Mouse (Mus musculus) embryo, embryonic 9.5 days (tissue): Measurements from ENCODE around the gene Gm13128.
"Not testable (repeated sequence)": the region's sequence is repeated elsewhere in the genome, so short reads cannot be mapped to it uniquely, and the experiment has no call there.

Experiments used
- DNase-seq: peaks from one replicate; pipeline ENCODE4 v3.0.0-alpha.2; 2017; ENCODE audit errors: extremely low spot score

Gm13128 gene

DNA sequence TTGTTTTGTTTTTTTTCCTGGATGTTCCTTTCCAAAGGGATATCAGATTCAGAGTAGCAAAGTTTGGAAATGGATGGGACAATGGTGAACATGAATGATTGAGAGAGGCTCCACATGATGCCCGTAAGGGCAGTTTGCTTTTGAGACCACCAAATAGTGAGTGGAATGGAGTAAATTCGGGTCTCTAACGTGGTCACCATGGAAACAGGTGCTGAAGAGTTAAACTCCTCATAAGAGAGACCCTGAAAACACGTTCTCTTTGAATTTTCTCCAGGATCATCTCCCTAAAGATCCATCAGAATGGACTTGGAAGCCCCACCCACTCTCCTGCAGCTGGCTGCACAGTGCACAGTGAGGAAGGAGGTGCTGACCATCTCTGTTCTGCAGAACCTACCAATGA lies at the start of gene Gm13128:
Gene Gm13128 (plus strand): TSS at position 301 of the 400 bp plus-strand sequence.
- not testable (repeated sequence) for DNase-seq

DNA sequence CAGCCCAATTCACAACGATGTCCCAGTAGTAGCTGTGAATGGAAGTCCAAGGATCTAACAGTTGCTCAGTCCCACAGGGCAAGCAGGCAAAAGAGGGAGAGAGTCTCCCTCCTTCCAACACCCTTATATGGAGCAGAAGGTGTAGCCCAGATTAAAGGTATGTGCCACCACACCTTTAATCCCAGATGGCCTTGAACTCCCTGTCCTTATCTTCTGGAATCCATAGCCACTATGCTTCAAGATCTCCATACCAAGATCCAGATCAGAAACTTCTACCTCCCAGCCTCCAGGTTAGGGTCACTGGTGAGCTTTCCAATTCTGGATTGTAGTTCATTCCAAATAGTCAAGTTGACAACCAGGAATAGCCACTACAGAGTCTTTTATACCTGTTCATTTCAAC lies 49.7 kb upstream of the Gm13128 start, which contains the start of gene Pramel5:
Gene Pramel5 (minus strand): TSS at position 101 of the 400 bp plus-strand sequence.
- not testable (repeated sequence) for DNase-seq

DNA sequence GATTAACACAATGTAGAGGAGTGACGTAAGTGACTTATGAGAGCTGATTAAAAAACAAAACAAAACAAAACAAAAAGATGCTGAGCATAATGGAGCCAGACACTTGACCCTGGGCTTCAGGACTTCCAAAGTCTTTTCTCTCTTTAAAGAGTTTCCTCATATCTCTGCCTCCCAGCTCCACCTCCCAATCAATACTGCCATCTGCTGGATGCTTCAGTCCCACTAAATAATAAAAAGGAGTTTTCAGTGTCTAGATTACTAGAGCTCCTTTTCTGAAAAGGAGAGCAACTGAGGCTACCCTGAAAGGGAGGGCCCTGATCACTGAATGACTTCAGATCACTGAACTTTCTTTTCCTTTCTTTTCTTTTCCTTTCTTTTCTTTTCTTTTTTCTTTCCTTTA lies 30.6 kb upstream of the Gm13128 start:
- not testable (repeated sequence) for DNase-seq

GRCm38 (mm10) chr4:144312666-144313460 lies 17.2 kb upstream of the Gm13128 start:
- not testable (repeated sequence) for DNase-seq

DNA sequence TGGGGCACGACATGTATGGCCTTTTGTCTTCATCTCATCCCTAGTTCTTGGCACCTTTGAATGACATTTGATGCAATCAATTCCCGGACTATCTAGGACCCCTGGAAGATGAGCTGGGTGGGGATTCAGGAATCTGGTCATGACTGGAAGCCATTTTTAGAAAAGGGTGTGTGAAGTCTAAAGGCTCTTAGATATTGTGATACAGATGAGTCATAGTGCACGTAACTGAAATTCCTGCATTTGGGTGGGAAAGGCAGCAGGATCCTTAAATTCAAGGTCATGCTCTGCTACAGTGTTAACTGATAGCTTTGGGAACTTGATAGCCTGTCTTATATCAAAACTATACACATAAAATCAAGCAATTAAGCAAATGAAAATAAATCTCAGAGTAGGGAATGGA lies 5.8 kb downstream of the Gm13128 start:
- not testable (repeated sequence) for DNase-seq

- DNase-seq = not testable (repeated sequence)
These were observed 27.6 kb downstream of the Gm13128 start, which contains the start of gene Gm13119 for GRCm38 (mm10) chr4:144357642-144358041. Gene Gm13119, plus strand, starts transcription at chr4:144357942.

- no peak for DNase-seq
These were observed 47.9 kb downstream of the Gm13128 start, which contains the start of gene Pramef20 for GRCm38 (mm10) chr4:144377911-144378310. Gene Pramef20, minus strand, starts transcription at chr4:144377933.
